Mouse (Mus musculus): ENCODE measurements at regions not wholly inside any gene's neighbourhood (a gene's known extent, or its start where the extent isn't known, plus 50 kb on each side); places are given as distances from the start of the nearest gene placed in this dataset.

DNA sequence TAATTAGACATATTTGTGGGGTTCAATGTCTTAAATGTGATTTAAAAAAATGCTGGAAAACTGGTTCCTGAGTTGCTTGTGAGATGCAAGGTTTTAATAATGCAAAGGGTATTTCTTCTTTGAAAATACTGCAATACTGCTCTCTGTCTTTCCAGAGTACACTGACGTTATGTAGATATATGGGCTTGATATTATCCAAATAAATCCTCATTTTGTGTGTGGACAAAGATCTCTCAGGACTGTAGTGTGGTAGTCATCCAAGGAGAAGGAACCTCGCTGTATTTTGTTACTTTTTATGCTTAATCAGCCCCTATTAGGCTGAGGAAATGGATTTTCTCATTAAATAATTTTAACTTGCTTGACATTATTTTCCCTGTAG, 139.2 kb upstream of the Slco6d1 start:
- no peak for TF ChIP-seq CTCF (IDR thresholded peaks at IDR 0.05; ENCODE audit: low read depth)
- TF ChIP-seq EP300 (IDR thresholded peaks at IDR 0.05; ENCODE audit: low read depth): no peak
